Mouse (Mus musculus): ENCODE measurements around the gene Dip2c. TPM values are rescaled to one million over a fixed set of nuclear protein-coding genes. Genes with fewer than 3 reads are reported as not detected.

Gene Dip2c
- total and polyA plus RNA-seq, 3 experiments = 0.04 to 0.14 (median 0.08) TPM

DNA sequence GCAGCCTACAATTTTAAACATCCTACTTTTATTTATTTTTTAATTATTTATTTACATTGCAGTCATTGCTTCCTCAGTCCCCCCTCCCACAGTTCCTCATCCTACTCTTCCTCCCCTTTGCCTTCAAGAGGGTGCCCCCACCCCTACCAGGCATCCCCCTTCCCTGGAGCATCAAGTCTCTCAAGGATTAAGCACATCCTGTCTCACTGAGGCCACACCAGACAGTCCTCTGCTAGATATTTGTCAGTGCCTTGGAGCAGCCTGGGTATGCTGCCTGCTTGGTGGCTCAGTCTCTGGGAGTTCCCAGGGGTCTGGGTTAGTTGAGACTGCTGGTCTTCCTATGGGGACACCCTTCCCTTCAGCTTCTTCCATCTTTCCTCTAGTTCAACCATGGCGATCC is 397.8 kb downstream of the Dip2c start:
- Histone ChIP-seq H3K9ac (ENCODE audit: insufficient read depth, low read depth) (no peak overlapping the region), H3K27ac (ENCODE audit: insufficient read depth, low read depth) (no peak overlapping the region), H3K4me1 (ENCODE audit: control insufficient read depth in 1 of 2, insufficient read depth in 2 of 2) (no peaks in the 10 kb centered on the region), H3K36me3 (replicated peaks in 1 of 2; ENCODE audit: control insufficient read depth in 1 of 2, insufficient read depth in 1 of 2, low read length in 1 of 2) (no peaks in the 10 kb centered on the region), H3K4me2 (ENCODE audit: insufficient read depth, low read depth, poor library complexity, severe bottlenecking) (no peak overlapping the region), H3K79me2 (replicated peaks; ENCODE audit: control insufficient read depth, extremely low read depth, insufficient read depth, poor library complexity, severe bottlenecking) (no peaks in the 10 kb centered on the region), H3K4me3 (replicated peaks in 1 of 3; ENCODE audit: low read depth in 2 of 3, low read length in 2 of 3, poor library complexity in 1 of 3) (no peak overlapping the region), H3K9me3 (replicated peaks; ENCODE audit: low read length) (peaks cover 2% of the 10 kb centered on the region), H3K27me3 (replicated peaks) (no peaks in the 10 kb centered on the region)
- dilution Hi-C loops (cut with MboI; ENCODE audit: extremely low pct_ligation_motif_present, extremely low pct_unique_long_range_greater_than_20kb, low sequenced_read_pairs) (no loop called here), in situ Hi-C loops (cut with MboI; ENCODE audit: low pct_ligation_motif_present, low pct_unique_long_range_greater_than_20kb, low sequenced_read_pairs) (no loop called here)
- DNase-seq (ENCODE audit: extremely low read depth) = no peak
- no peak for TF ChIP-seq SMC3 (IDR thresholded peaks at IDR 0.05; ENCODE audit: low read depth, low read length)
- TF ChIP-seq CHD2 (IDR thresholded peaks at IDR 0.05; ENCODE audit: low read length) = no peak
- TF ChIP-seq GABPA (IDR thresholded peaks at IDR 0.05; ENCODE audit: insufficient replicate concordance, low read depth, low read length) = no peak
- TF ChIP-seq MAFK (IDR thresholded peaks at IDR 0.05; ENCODE audit: insufficient replicate concordance, low read length) = no peak
- no peak for TF ChIP-seq ZMIZ1 (IDR thresholded peaks at IDR 0.05; ENCODE audit: low read depth, low read length)
- TF ChIP-seq E2F4 (IDR thresholded peaks at IDR 0.05; ENCODE audit: insufficient replicate concordance, low read depth, low read length) = no peak
- no peak for TF ChIP-seq MAZ (IDR thresholded peaks at IDR 0.05; ENCODE audit: low read depth, low read length)
- no peak for TF ChIP-seq HCFC1 (IDR thresholded peaks at IDR 0.05; ENCODE audit: low read depth, low read length)
- no peak for TF ChIP-seq IRF4 (IDR thresholded peaks at IDR 0.05; ENCODE audit: low read depth, low read length)
- TF ChIP-seq JUN (IDR thresholded peaks at IDR 0.05; ENCODE audit: insufficient read depth, low read depth, low read length) = no peak
- no peak for TF ChIP-seq ZKSCAN1 (IDR thresholded peaks at IDR 0.05; ENCODE audit: borderline replicate concordance, low read depth, low read length)
- TF ChIP-seq NELFE (IDR thresholded peaks at IDR 0.05; ENCODE audit: low read depth, low read length) = no peak
- no peak for TF ChIP-seq UBTF (IDR thresholded peaks at IDR 0.05; ENCODE audit: low read depth, low read length)
- TF ChIP-seq POLR2A (IDR thresholded peaks at IDR 0.05; ENCODE audit: low read depth, low read length) = no peak
- TF ChIP-seq USF2 (conservative IDR thresholded peaks at IDR 0.05; ENCODE audit: low read depth, low read length) = no peak
- TF ChIP-seq TBP (conservative IDR thresholded peaks at IDR 0.05; ENCODE audit: low read depth, low read length) = no peak
- TF ChIP-seq MYC (IDR thresholded peaks at IDR 0.05; ENCODE audit: low read depth, low read length) = no peak
- no peak for TF ChIP-seq NRF1 (IDR thresholded peaks at IDR 0.05; ENCODE audit: low read depth, low read length)
- TF ChIP-seq ELF1 (IDR thresholded peaks at IDR 0.05; ENCODE audit: low read depth, low read length) = no peak
- no peak for TF ChIP-seq USF1 (IDR thresholded peaks at IDR 0.05; ENCODE audit: low read depth, low read length)

DNA sequence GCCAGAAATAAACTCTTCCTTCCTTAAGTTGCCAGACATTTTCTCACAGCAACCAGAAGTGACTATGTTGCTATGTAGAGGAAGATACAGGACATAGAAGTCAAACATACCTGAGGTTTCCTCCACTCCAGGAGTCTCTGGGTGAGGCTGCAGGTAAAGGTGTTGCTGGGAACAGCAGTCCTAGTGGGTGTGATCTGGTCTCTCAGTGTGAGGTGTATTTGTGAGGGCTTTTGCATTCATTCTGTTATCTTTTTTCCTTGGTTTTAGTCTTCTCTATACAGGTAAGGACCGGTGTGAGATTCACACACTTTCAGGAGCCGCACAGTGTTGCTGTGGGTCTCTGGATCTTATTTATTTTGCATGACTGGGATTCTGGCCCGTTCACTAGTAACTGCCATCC is 405.2 kb downstream of the Dip2c start:
- no peak overlapping the region for H3K27ac ChIP-seq (ENCODE audit: insufficient read depth, low read depth)
- H3K9ac ChIP-seq (ENCODE audit: insufficient read depth, low read depth) = no peak overlapping the region
- no peak overlapping the region for H3K4me3 ChIP-seq (replicated peaks in 1 of 3; ENCODE audit: low read depth in 2 of 3, low read length in 2 of 3, poor library complexity in 1 of 3)
- H3K4me1 ChIP-seq (ENCODE audit: control insufficient read depth in 1 of 2, insufficient read depth in 2 of 2) = no peaks in the 10 kb centered on the region
- no peaks in the 10 kb centered on the region for H3K79me2 ChIP-seq (replicated peaks; ENCODE audit: control insufficient read depth, extremely low read depth, insufficient read depth, poor library complexity, severe bottlenecking)
- no peaks in the 10 kb centered on the region for H3K9me3 ChIP-seq (replicated peaks; ENCODE audit: low read length)
- TF ChIP-seq MEF2A (IDR thresholded peaks at IDR 0.05; ENCODE audit: borderline replicate concordance, low read depth, low read length) = no peak
- no peak for TF ChIP-seq CHD1 (IDR thresholded peaks at IDR 0.05; ENCODE audit: low read depth, low read length)
- TF ChIP-seq ZKSCAN1 (IDR thresholded peaks at IDR 0.05; ENCODE audit: borderline replicate concordance, low read depth, low read length) = no peak
- TF ChIP-seq SIN3A (IDR thresholded peaks at IDR 0.05; ENCODE audit: low read length) = no peak
- no peak for TF ChIP-seq ZMIZ1 (IDR thresholded peaks at IDR 0.05; ENCODE audit: low read depth, low read length)
- no peak for TF ChIP-seq MYC (IDR thresholded peaks at IDR 0.05; ENCODE audit: low read depth, low read length)
- TF ChIP-seq MAFK (IDR thresholded peaks at IDR 0.05; ENCODE audit: insufficient replicate concordance, low read length) = no peak
- TF ChIP-seq POLR2A (IDR thresholded peaks at IDR 0.05; ENCODE audit: low read depth, low read length) = no peak
- TF ChIP-seq CHD2 (IDR thresholded peaks at IDR 0.05; ENCODE audit: low read length) = no peak
- TF ChIP-seq E2F4 (IDR thresholded peaks at IDR 0.05; ENCODE audit: insufficient replicate concordance, low read depth, low read length) = no peak
- no peak for TF ChIP-seq HCFC1 (IDR thresholded peaks at IDR 0.05; ENCODE audit: low read depth, low read length)
- no peak for TF ChIP-seq MXI1 (IDR thresholded peaks at IDR 0.05; ENCODE audit: low read depth, low read length)
- no peak for TF ChIP-seq RCOR1 (conservative IDR thresholded peaks at IDR 0.05; ENCODE audit: low read depth, low read length)
- no peak for TF ChIP-seq PAX5 (IDR thresholded peaks at IDR 0.05; ENCODE audit: low read length)
- TF ChIP-seq JUN (IDR thresholded peaks at IDR 0.05; ENCODE audit: insufficient read depth, low read depth, low read length) = no peak
- no peak for TF ChIP-seq TBP (conservative IDR thresholded peaks at IDR 0.05; ENCODE audit: low read depth, low read length)
- no peak for TF ChIP-seq USF1 (IDR thresholded peaks at IDR 0.05; ENCODE audit: low read depth, low read length)
- no peak for TF ChIP-seq POLR2AphosphoS2 (IDR thresholded peaks at IDR 0.05; ENCODE audit: low read depth, low read length)
- TF ChIP-seq TCF12 (IDR thresholded peaks at IDR 0.05; ENCODE audit: low read depth, low read length) = no peak
- no peak for TF ChIP-seq GABPA (IDR thresholded peaks at IDR 0.05; ENCODE audit: insufficient replicate concordance, low read depth, low read length)
- dilution Hi-C loops (cut with MboI; ENCODE audit: extremely low pct_ligation_motif_present, extremely low pct_unique_long_range_greater_than_20kb, low sequenced_read_pairs) (no loop called here), in situ Hi-C loops (cut with MboI; ENCODE audit: low pct_ligation_motif_present, low pct_unique_long_range_greater_than_20kb, low sequenced_read_pairs) (no loop called here)
- H3K36me3 ChIP-seq (replicated peaks in 1 of 2; ENCODE audit: control insufficient read depth in 1 of 2, insufficient read depth in 1 of 2, low read length in 1 of 2) = peaks cover 12 to 34% of the 10 kb centered on the region in 2 experiments
- H3K27me3 ChIP-seq (replicated peaks) = no peaks in the 10 kb centered on the region
- no peak overlapping the region for H3K4me2 ChIP-seq (ENCODE audit: insufficient read depth, low read depth, poor library complexity, severe bottlenecking)
- DNase-seq (ENCODE audit: extremely low read depth) = no peak
